Comparison of ENCODE assay signal across 13 mouse cellular contexts in genomic region chr14:79536011-79536410, GRCm38 (mm10). TPM values are rescaled to one million over a fixed set of nuclear protein-coding genes. Genes with fewer than 3 reads are reported as not detected.
A peak's percentile ranks its signal among the peaks of the same experiment; 100 is the strongest.
DNase-seq lines count a peak whose midpoint lies in the region; ATAC-seq lines count a peak whose summit lies in the region.
"Had no signal": no experiment of that assay in that cellular context is flagged by ENCODE, and none has a peak within 500 bp of the region (broad histone marks: within the 10 kb centered on the region; RNA-seq: fewer than 3 reads in every experiment).

No protein-coding gene starts in this region.

- intact Hi-C loops in left cerebral cortex, postnatal 14 days (cut with DNase I) = no loop called here

- peak overlapping the region; percentile 65 for H3K4me2 ChIP-seq in heart, embryonic 13.5 days
- no peak overlapping the region for H3K4me2 ChIP-seq in lung, embryonic 16.5 days (ENCODE audit: low read depth, low read length)
- H3K4me2 ChIP-seq: midbrain, embryonic 11.5 days; neural tube, embryonic 12.5 days had no signal

- H3K4me1 ChIP-seq in heart, embryonic 13.5 days = peaks cover 50% of the 10 kb centered on the region
- H3K4me1 ChIP-seq in lung, embryonic 16.5 days (replicated peaks; ENCODE audit: control insufficient read depth, insufficient read depth, low read length) = peaks cover 13% of the 10 kb centered on the region
- H3K4me1 ChIP-seq: limb, embryonic 10.5 days; neural tube, embryonic 12.5 days had no signal

- WGBS in heart, embryonic 13.5 days = 66% methylated on average over 5 of the region's 5 CpGs
- 56% methylated on average over 5 of the region's 5 CpGs for WGBS in lung, embryonic 16.5 days
- WGBS in macrophage (ENCODE audit: missing documents) = 31% methylated on average over 5 of the region's 5 CpGs

- 0 out of 2 replicates have a peak, but pooled peaks cover 3% of the 10 kb centered on the region for H3K36me3 ChIP-seq in heart, embryonic 13.5 days
- H3K36me3 ChIP-seq in lung, embryonic 16.5 days (ENCODE audit: control insufficient read depth, insufficient read depth, low read length) = no peaks in the 10 kb centered on the region
- H3K36me3 ChIP-seq in macrophage (ENCODE audit: inconsistent target) = no peaks in the 10 kb centered on the region
- H3K36me3 ChIP-seq: limb, embryonic 10.5 days; neural tube, embryonic 12.5 days had no signal

- peak overlapping the region; percentile 80 for H3K27ac ChIP-seq in heart, embryonic 13.5 days (replicated peaks)
- H3K27ac ChIP-seq in lung, embryonic 16.5 days (ENCODE audit: low read length) = peak overlapping the region; percentile 18; the same call in 1 of the 2 replicates
- peak overlapping the region; percentile 75 for H3K27ac ChIP-seq in macrophage
- H3K27ac ChIP-seq: limb, embryonic 10.5 days; neural tube, embryonic 12.5 days had no signal

- H3K9me3 ChIP-seq in heart, embryonic 13.5 days = no peaks in the 10 kb centered on the region
- H3K9me3 ChIP-seq in lung, embryonic 16.5 days (ENCODE audit: control insufficient read depth, low read length) = no peaks in the 10 kb centered on the region
- H3K9me3 ChIP-seq: limb, embryonic 10.5 days; neural tube, embryonic 12.5 days had no signal

- H3K79me2 ChIP-seq in macrophage (ENCODE audit: inconsistent target) = peaks cover 100% of the 10 kb centered on the region

- peak overlapping the region; percentile 32 for H3K4me3 ChIP-seq in heart, embryonic 13.5 days
- no peak overlapping the region for H3K4me3 ChIP-seq in lung, embryonic 16.5 days (ENCODE audit: low read length)
- no peak overlapping the region for H3K4me3 ChIP-seq in macrophage (ENCODE audit: inconsistent target)
- H3K4me3 ChIP-seq: limb, embryonic 10.5 days; neural tube, embryonic 12.5 days had no signal

- no peaks in the 10 kb centered on the region for H3K27me3 ChIP-seq in heart, embryonic 13.5 days (replicated peaks)
- H3K27me3 ChIP-seq in lung, embryonic 16.5 days (ENCODE audit: control insufficient read depth, insufficient read depth, low read depth, low read length) = no peaks in the 10 kb centered on the region
- H3K27me3 ChIP-seq: neural tube, embryonic 12.5 days had no signal

- H3K9ac ChIP-seq in heart, embryonic 13.5 days = peak overlapping the region; percentile 69; the same call in 1 of the 2 replicates
- no peak overlapping the region; the same call in 1 of the 2 replicates for H3K9ac ChIP-seq in lung, embryonic 16.5 days (ENCODE audit: low read length)
- H3K9ac ChIP-seq: neural tube, embryonic 12.5 days had no signal

- ATAC-seq in heart, embryonic 13.5 days (ENCODE audit: extremely low read depth, insufficient number of reproducible peaks, low FRiP score, low TSS enrichment) = no peak
- ATAC-seq in lung, embryonic 16.5 days (ENCODE audit: low read depth) = no peak
- ATAC-seq in erythroid progenitor cell, adult 5-6 weeks (replicated peaks; ENCODE audit: low FRiP score, poor library complexity, severe bottlenecking) = 0 out of 2 replicates have a peak, but pooled peaks have one; percentile 41

- no peak for DNase-seq in heart, adult 8-10 months (ENCODE audit: low spot score)
- no peak for DNase-seq in lung, adult 18-20 months
- DNase-seq in right cerebral cortex, postnatal 36 days (ENCODE audit: low spot score in 2 of 2) = no peak
- no peak for DNase-seq in left cerebral cortex, postnatal 14 days (ENCODE audit: low spot score in 2 of 2)
- DNase-seq: cerebellum, postnatal 14 days; thymus, postnatal 4 days had no signal

RNA-seq across cellular contexts. Expression of gene Sugt1, which starts 51.5 kb away (rescaled TPM):
- polyA plus RNA-seq in heart, embryonic 13.5 days (2015; fragmentation: Nextera tagmentation; extraction: Ambion mirVana) = 95.3 and 108 TPM in 2 replicates
- 10 to 100 TPM; 61.8 to 67.5 (median 62.6) TPM for total RNA-seq in heart, adult 8-10 months (2022)
- 122 and 124 TPM in 2 replicates for polyA plus RNA-seq in lung, embryonic 16.5 days (2015; fragmentation: Nextera tagmentation; extraction: Ambion mirVana)
- total RNA-seq in erythroid progenitor cell, adult 5-6 weeks (2015; ENCODE audit: low replicate concordance) = 40.7 and 44.0 TPM in 2 replicates
- 17.1 and 61.1 TPM in 2 replicates for total RNA-seq in erythroid progenitor cell, adult 5-6 weeks (2017; ENCODE audit: low replicate concordance)
- total RNA-seq in macrophage (2018; cell fraction: chromatin; rRNA removed) = 100 to 1,000 TPM in 5 of 26 experiments, 10 to 100 TPM in 21; 46.6 to 140 (median 74.5) TPM
- 10 to 100 TPM; 55.8 to 99.1 (median 76.8) TPM for total RNA-seq in macrophage (2018; cell fraction: cytosol; rRNA removed)
- 10 to 100 TPM; 24.4 to 83.0 (median 38.6) TPM for total RNA-seq in macrophage (2018; cell fraction: nucleus; rRNA removed)
- 49.7 to 86.9 TPM (median 67.8 TPM) in 3 replicates for polyA plus RNA-seq in macrophage (2018)
- total RNA-seq in left cerebral cortex, postnatal 14 days (2021) = 10 to 100 TPM; 77.5 to 80.1 TPM

RNA-seq across cellular contexts. Expression of gene Wbp4, which starts 54.7 kb away (rescaled TPM):
- polyA plus RNA-seq in heart, embryonic 13.5 days (2015; fragmentation: Nextera tagmentation; extraction: Ambion mirVana) = 24.5 and 26.4 TPM in 2 replicates
- total RNA-seq in heart, adult 8-10 months (2022) = 10 to 100 TPM; 20.6 to 24.0 (median 21.6) TPM
- polyA plus RNA-seq in lung, embryonic 16.5 days (2015; fragmentation: Nextera tagmentation; extraction: Ambion mirVana) = 39.1 and 43.1 TPM in 2 replicates
- total RNA-seq in erythroid progenitor cell, adult 5-6 weeks (2015; ENCODE audit: low replicate concordance) = 25.6 and 27.7 TPM in 2 replicates
- total RNA-seq in erythroid progenitor cell, adult 5-6 weeks (2017; ENCODE audit: low replicate concordance) = 40.6 and 64.4 TPM in 2 replicates
- 100 to 1,000 TPM in 2 of 26 experiments, 10 to 100 TPM in 24; 40.8 to 103 (median 73.2) TPM for total RNA-seq in macrophage (2018; cell fraction: chromatin; rRNA removed)
- total RNA-seq in macrophage (2018; cell fraction: cytosol; rRNA removed) = 10 to 100 TPM; 32.3 to 55.0 (median 37.6) TPM
- total RNA-seq in macrophage (2018; cell fraction: nucleus; rRNA removed) = 10 to 100 TPM; 29.9 to 80.7 (median 44.3) TPM
- polyA plus RNA-seq in macrophage (2018) = 29.1 to 84.4 TPM (median 35.1 TPM) in 3 replicates
- total RNA-seq in left cerebral cortex, postnatal 14 days (2021) = 10 to 100 TPM; 40.9 to 44.9 TPM

RNA-seq across cellular contexts. Expression of gene Elf1, which starts 55.0 kb away (rescaled TPM):
- 7.2 and 8.0 TPM in 2 replicates for polyA plus RNA-seq in heart, embryonic 13.5 days (2015; fragmentation: Nextera tagmentation; extraction: Ambion mirVana)
- total RNA-seq in heart, adult 8-10 months (2022) = 10 to 100 TPM in 3 of 4 experiments, 1 to 10 TPM in 1; 9.9 to 12.5 (median 12.0) TPM
- polyA plus RNA-seq in lung, embryonic 16.5 days (2015; fragmentation: Nextera tagmentation; extraction: Ambion mirVana) = 14.0 and 14.5 TPM in 2 replicates
- total RNA-seq in erythroid progenitor cell, adult 5-6 weeks (2015; ENCODE audit: low replicate concordance) = 38.9 and 39.8 TPM in 2 replicates
- total RNA-seq in erythroid progenitor cell, adult 5-6 weeks (2017; ENCODE audit: low replicate concordance) = 81.2 and 83.4 TPM in 2 replicates
- total RNA-seq in macrophage (2018; cell fraction: chromatin; rRNA removed) = 100 to 1,000 TPM in 10 of 26 experiments, 10 to 100 TPM in 16; 47.7 to 153 (median 95.3) TPM
- 10 to 100 TPM; 48.3 to 92.7 (median 80.1) TPM for total RNA-seq in macrophage (2018; cell fraction: cytosol; rRNA removed)
- total RNA-seq in macrophage (2018; cell fraction: nucleus; rRNA removed) = 100 to 1,000 TPM in 8 of 26 experiments, 10 to 100 TPM in 18; 57.1 to 163 (median 87.9) TPM
- 52.2 to 64.9 TPM (median 62.1 TPM) in 3 replicates for polyA plus RNA-seq in macrophage (2018)
- total RNA-seq in left cerebral cortex, postnatal 14 days (2021) = 1 to 10 TPM; 4.3 to 5.4 TPM

Comparison
In these comparisons a context has a peak if more than half of its experiments do, and no peak if none do; other contexts are left out.
1. H3K27ac ChIP-seq: peak in every context shown above with its lines; median percentile 80 in heart, embryonic 13.5 days; 75 in macrophage; 18 in lung, embryonic 16.5 days.